Mouse (Mus musculus): Measurements from ENCODE around the gene Hist2h2aa1.

GRCm38 (mm10) chr3:96230910-96231757 is 14.2 kb upstream of the Hist2h2aa1 start:
- TF ChIP-seq CTCF (IDR thresholded peaks at IDR 0.05; ENCODE audit: low read depth, low read length) = no peak
- TF ChIP-seq GATA1 (IDR thresholded peaks at IDR 0.05; ENCODE audit: borderline replicate concordance, low read length) = no peak
- no peak for TF ChIP-seq POLR2AphosphoS5 (IDR thresholded peaks at IDR 0.05; ENCODE audit: insufficient replicate concordance, low read depth, low read length)
- no peak for TF ChIP-seq TAL1 (conservative IDR thresholded peaks at IDR 0.05; ENCODE audit: low read depth, low read length)
- TF ChIP-seq GATA2 (IDR thresholded peaks at IDR 0.05; ENCODE audit: borderline replicate concordance, low read depth, low read length) = no peak
